14 mouse cellular contexts compared by ENCODE assay signal in the genomic region with DNA sequence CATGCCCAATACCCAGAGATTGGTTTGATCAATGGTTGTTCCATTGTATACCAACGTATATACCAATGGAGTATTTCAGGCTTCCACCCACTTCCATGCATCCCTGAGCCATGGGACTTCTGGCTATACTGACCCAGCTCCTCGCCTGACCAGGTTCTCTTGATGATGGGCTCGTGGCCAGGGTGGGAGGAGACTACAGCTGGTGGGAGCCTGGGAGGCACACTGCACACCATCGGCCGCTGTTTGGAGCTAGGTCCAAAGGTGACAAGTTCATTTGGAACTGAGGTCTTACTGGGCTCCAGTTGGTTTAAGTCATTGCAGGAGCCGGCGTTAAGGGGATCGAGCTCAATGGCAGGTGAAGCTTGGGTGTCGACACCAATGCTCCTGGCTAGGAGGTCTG.
"Had no signal": no experiment of that assay in that cellular context is flagged by ENCODE, and none has a peak within 500 bp of the region (broad histone marks: within the 10 kb centered on the region; RNA-seq: fewer than 3 reads in every experiment).

No protein-coding gene starts in this region.

- ATAC-seq: intestine, embryonic 16.5 days; lung, postnatal 0 days had no signal

- H3K27ac ChIP-seq: limb, embryonic 12.5 days; liver, embryonic 13.5 days; neural tube, embryonic 15.5 days; stomach, postnatal 0 days had no signal

- H3K4me1 ChIP-seq: limb, embryonic 12.5 days; liver, embryonic 13.5 days; neural tube, embryonic 15.5 days had no signal

- H3K36me3 ChIP-seq: limb, embryonic 12.5 days; liver, embryonic 13.5 days; neural tube, embryonic 15.5 days had no signal

- DNase-seq: layer of hippocampus, adult 9-11 months; layer of hippocampus, postnatal 36 days; liver, embryonic 13.5 days; lung, adult 2 months; lung, postnatal 36 days; midbrain, embryonic 14.5 days; right cerebral cortex, adult 18-20 months; thymus, postnatal 4 days had no signal

- H3K9me3 ChIP-seq: limb, embryonic 12.5 days; liver, embryonic 13.5 days; neural tube, embryonic 15.5 days had no signal

- H3K27me3 ChIP-seq: limb, embryonic 12.5 days; liver, embryonic 13.5 days; neural tube, embryonic 15.5 days had no signal

- H3K4me3 ChIP-seq: limb, embryonic 12.5 days; liver, embryonic 13.5 days; myocyte; neural tube, embryonic 15.5 days had no signal

- H3K4me2 ChIP-seq: limb, embryonic 12.5 days; liver, embryonic 13.5 days; neural tube, embryonic 15.5 days had no signal

- H3K9ac ChIP-seq: limb, embryonic 12.5 days; liver, embryonic 13.5 days; neural tube, embryonic 15.5 days had no signal
